Mouse (Mus musculus): ENCODE measurements around the gene Zdhhc6. TPM values are rescaled to one million over a fixed set of nuclear protein-coding genes. Genes with fewer than 3 reads are reported as not detected.
A peak's percentile ranks its signal among the peaks of the same experiment; 100 is the strongest.

Gene Zdhhc6
- polyA plus RNA-seq, 1 experiment = 29.1 TPM

DNA sequence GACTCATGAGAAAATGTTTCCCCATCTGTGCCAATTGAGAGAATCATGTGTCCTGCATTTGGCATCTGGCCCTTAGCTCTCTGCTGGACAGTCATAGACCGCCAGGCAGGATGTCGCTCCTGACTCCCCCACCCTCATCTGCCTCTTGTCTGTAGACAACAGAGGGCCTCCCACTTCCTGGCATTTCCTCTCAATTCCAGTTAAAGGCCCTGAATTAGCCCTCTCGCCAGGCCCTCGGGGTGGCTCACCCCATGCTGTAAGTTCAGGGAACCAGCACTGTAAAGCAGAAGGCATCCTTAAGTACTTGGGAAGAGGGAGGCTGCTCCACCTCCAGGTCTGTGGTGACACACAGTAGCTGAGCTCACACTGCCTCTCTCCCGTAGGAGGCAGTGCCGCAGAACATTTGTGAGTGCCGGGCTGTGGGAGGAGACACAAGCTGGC lies 71.0 kb downstream of the Zdhhc6 start:
- peaks cover 3% of the 10 kb centered on the region; the same call in 1 of the 2 replicates for H3K4me1 ChIP-seq (ENCODE audit: control insufficient read depth, insufficient read depth, low read length)
- H3K36me3 ChIP-seq (ENCODE audit: control insufficient read depth, insufficient read depth, low read length) = no peaks in the 10 kb centered on the region
- WGBS = 14% methylated on average over 7 of the region's 7 CpGs
- H3K4me3 ChIP-seq (ENCODE audit: insufficient read depth, low read depth, low read length) = no peak overlapping the region
- TF ChIP-seq POLR2A (IDR thresholded peaks at IDR 0.05; ENCODE audit: low read depth, low read length) = no peak
- TF ChIP-seq CTCF (conservative IDR thresholded peaks at IDR 0.05; ENCODE audit: insufficient read depth, insufficient read length, low read depth, low read length) = peak; percentile 74
- H3K27ac ChIP-seq (ENCODE audit: insufficient read depth, low read depth, low read length) = peak overlapping the region; percentile 52
- H3K27me3 ChIP-seq (replicated peaks; ENCODE audit: control insufficient read depth, insufficient read depth, low read length) = no peaks in the 10 kb centered on the region
- peak; percentile 86 for DNase-seq

- Histone ChIP-seq H3K36me3 (ENCODE audit: control insufficient read depth, insufficient read depth, low read length) (no peaks in the 10 kb centered on the region), H3K27me3 (replicated peaks; ENCODE audit: control insufficient read depth, insufficient read depth, low read length) (no peaks in the 10 kb centered on the region), H3K4me1 (ENCODE audit: control insufficient read depth, insufficient read depth, low read length) (peaks cover 4% of the 10 kb centered on the region; the same call in 1 of the 2 replicates), H3K27ac (ENCODE audit: insufficient read depth, low read depth, low read length) (no peak within 1 kb of the TSS), H3K4me3 (ENCODE audit: insufficient read depth, low read depth, low read length) (no peak within 1 kb of the TSS)
- TF ChIP-seq CTCF (conservative IDR thresholded peaks at IDR 0.05; ENCODE audit: insufficient read depth, insufficient read length, low read depth, low read length) = no peak
- TF ChIP-seq POLR2A (IDR thresholded peaks at IDR 0.05; ENCODE audit: low read depth, low read length) = no peak
- no peak for DNase-seq
- 88% methylated on average over 6 of the region's 6 CpGs for WGBS
Observed at GRCm38 (mm10) chr19:55241186-55241645, 74.6 kb downstream of the Zdhhc6 start, which contains the start of gene Gucy2g. Gucy2g (minus strand) TSS chr19:55241236.

DNA sequence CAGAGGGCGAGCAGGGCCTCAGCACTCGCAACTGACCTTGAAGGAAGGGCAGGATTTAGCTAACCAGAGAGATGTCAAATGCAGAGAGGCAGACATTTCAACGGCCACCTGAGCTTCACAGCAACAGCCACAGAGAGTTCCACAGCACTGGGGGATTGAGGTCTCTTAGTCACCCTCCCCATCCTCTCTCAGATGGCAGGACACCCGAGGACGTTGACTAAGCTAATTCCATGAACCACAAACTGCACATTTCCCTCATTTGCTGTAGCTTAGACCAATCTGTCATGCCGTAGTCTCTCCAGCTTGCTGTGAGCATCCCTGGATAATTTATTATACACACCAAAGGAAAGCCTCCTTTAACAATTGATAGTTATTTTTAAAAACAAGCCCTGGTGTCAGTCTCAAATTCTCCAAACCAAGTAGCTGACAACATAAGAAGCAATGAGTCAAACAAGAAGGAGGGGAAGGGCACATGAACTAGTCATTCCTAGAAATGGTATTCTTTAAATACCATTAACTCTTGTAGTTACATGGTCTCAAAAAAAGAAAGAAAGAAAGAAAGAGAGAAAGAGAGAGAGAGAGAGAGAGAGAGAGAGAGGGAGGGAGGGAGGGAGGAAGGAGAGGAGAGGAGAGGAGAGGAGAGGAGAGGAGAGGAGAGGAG lies 75.9 kb downstream of the Zdhhc6 start:
- H3K36me3 ChIP-seq (ENCODE audit: control insufficient read depth, insufficient read depth, low read length) = no peaks in the 10 kb centered on the region
- H3K27ac ChIP-seq (ENCODE audit: insufficient read depth, low read depth, low read length) = no peak overlapping the region
- TF ChIP-seq POLR2A (IDR thresholded peaks at IDR 0.05; ENCODE audit: low read depth, low read length) = no peak
- no peak for TF ChIP-seq CTCF (conservative IDR thresholded peaks at IDR 0.05; ENCODE audit: insufficient read depth, insufficient read length, low read depth, low read length)
- H3K4me3 ChIP-seq (ENCODE audit: insufficient read depth, low read depth, low read length) = no peak overlapping the region
- no peaks in the 10 kb centered on the region for H3K27me3 ChIP-seq (replicated peaks; ENCODE audit: control insufficient read depth, insufficient read depth, low read length)
- WGBS = 71% methylated on average over 6 of the region's 6 CpGs
- 0 out of 2 replicates have a peak, but pooled peaks cover 6% of the 10 kb centered on the region for H3K4me1 ChIP-seq (ENCODE audit: control insufficient read depth, insufficient read depth, low read length)
- no peak for DNase-seq

DNA sequence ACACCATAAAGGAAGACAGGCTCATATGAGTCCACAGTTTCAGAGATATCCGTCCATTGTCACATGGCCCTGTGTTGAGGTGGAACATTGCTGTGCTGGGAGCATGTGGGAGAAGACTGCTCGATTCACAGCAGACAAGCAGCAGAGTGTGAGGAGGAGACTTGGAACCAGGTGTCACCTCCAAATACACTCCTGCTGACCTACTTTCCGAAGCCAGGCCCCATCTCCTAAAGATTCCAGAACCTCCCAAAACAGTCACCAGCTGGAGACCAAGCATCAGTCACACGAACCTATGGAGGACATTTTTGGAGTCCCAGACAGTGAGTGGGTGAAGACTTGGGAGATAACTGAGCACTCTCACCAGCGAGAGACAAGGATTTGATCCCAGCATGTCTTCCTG lies 79.3 kb downstream of the Zdhhc6 start:
- WGBS = 79% methylated on average over 5 of the region's 5 CpGs
- TF ChIP-seq CTCF (conservative IDR thresholded peaks at IDR 0.05; ENCODE audit: insufficient read depth, insufficient read length, low read depth, low read length) (no peak), POLR2A (IDR thresholded peaks at IDR 0.05; ENCODE audit: low read depth, low read length) (no peak)
- H3K27ac ChIP-seq (ENCODE audit: insufficient read depth, low read depth, low read length) = no peak overlapping the region
- H3K36me3 ChIP-seq (ENCODE audit: control insufficient read depth, insufficient read depth, low read length) = no peaks in the 10 kb centered on the region
- H3K4me1 ChIP-seq (ENCODE audit: control insufficient read depth, insufficient read depth, low read length) = 0 out of 2 replicates have a peak, but pooled peaks cover 6% of the 10 kb centered on the region
- H3K27me3 ChIP-seq (replicated peaks; ENCODE audit: control insufficient read depth, insufficient read depth, low read length) = no peaks in the 10 kb centered on the region
- H3K4me3 ChIP-seq (ENCODE audit: insufficient read depth, low read depth, low read length) = no peak overlapping the region
- DNase-seq = no peak

GRCm38 (mm10) chr19:55236026-55236425 lies 79.8 kb downstream of the Zdhhc6 start:
- no peaks in the 10 kb centered on the region for H3K27me3 ChIP-seq (replicated peaks; ENCODE audit: control insufficient read depth, insufficient read depth, low read length)
- H3K27ac ChIP-seq (ENCODE audit: insufficient read depth, low read depth, low read length) = no peak overlapping the region
- TF ChIP-seq POLR2A (IDR thresholded peaks at IDR 0.05; ENCODE audit: low read depth, low read length) (no peak), CTCF (conservative IDR thresholded peaks at IDR 0.05; ENCODE audit: insufficient read depth, insufficient read length, low read depth, low read length) (no peak)
- H3K36me3 ChIP-seq (ENCODE audit: control insufficient read depth, insufficient read depth, low read length) = no peaks in the 10 kb centered on the region
- 0 out of 2 replicates have a peak, but pooled peaks cover 6% of the 10 kb centered on the region for H3K4me1 ChIP-seq (ENCODE audit: control insufficient read depth, insufficient read depth, low read length)
- H3K4me3 ChIP-seq (ENCODE audit: insufficient read depth, low read depth, low read length) = no peak overlapping the region
- DNase-seq = peak; percentile 77
- 16% methylated on average over 2 of the region's 2 CpGs for WGBS

DNA sequence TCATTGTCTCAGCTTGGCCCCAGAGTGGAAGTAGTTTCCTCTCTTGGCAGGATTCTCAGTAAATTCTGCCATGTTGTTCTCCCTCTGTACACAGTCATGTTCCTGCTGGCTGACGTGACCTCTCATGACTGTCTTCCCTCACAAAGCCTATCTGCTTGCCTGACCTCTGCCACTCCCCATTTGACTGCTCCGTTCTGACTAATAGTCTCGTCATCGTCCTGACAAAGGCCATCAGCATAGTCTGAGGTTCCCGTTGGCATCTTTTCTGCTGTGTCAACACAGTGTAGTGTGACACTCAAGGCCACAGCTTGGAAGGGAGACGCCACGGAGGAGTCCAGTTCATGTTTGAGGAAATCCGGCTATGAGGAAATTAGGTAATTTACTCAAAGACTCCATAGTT lies 83.7 kb downstream of the Zdhhc6 start:
- Histone ChIP-seq H3K27ac (ENCODE audit: insufficient read depth, low read depth, low read length) (no peak overlapping the region), H3K27me3 (replicated peaks; ENCODE audit: control insufficient read depth, insufficient read depth, low read length) (no peaks in the 10 kb centered on the region), H3K4me1 (ENCODE audit: control insufficient read depth, insufficient read depth, low read length) (0 out of 2 replicates have a peak, but pooled peaks cover 6% of the 10 kb centered on the region), H3K36me3 (ENCODE audit: control insufficient read depth, insufficient read depth, low read length) (no peaks in the 10 kb centered on the region), H3K4me3 (ENCODE audit: insufficient read depth, low read depth, low read length) (no peak overlapping the region)
- 45% methylated on average over 8 of the region's 8 CpGs for WGBS
- TF ChIP-seq POLR2A (IDR thresholded peaks at IDR 0.05; ENCODE audit: low read depth, low read length) (no peak), CTCF (conservative IDR thresholded peaks at IDR 0.05; ENCODE audit: insufficient read depth, insufficient read length, low read depth, low read length) (no peak)
- DNase-seq = peak; percentile 28

DNA sequence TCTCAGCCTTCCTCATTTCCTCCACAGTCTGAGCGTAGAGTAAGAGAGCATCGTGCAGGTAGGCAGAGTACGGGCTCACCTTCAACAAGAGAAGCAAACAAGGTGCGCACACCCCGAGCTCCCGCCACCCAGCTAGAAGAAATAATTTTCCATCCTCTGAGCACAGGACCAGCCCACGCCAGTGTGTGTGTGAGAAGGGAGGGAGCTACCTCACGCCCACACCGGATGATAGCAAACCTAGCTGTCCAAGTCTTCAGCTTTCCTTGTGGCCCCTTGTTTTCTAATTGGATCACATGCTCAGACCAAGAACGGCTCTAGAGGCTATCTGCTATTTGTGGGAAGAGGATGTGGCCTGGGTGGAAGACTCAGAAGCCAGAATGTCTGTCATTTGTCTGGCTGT lies 84.8 kb downstream of the Zdhhc6 start:
- TF ChIP-seq CTCF (conservative IDR thresholded peaks at IDR 0.05; ENCODE audit: insufficient read depth, insufficient read length, low read depth, low read length) (no peak), POLR2A (IDR thresholded peaks at IDR 0.05; ENCODE audit: low read depth, low read length) (no peak)
- WGBS = 74% methylated on average over 10 of the region's 10 CpGs

More for the DNA sequence above, 84.8 kb downstream of the Zdhhc6 start:
- Histone ChIP-seq H3K36me3 (ENCODE audit: control insufficient read depth, insufficient read depth, low read length) (no peaks in the 10 kb centered on the region), H3K27ac (ENCODE audit: insufficient read depth, low read depth, low read length) (no peak overlapping the region), H3K27me3 (replicated peaks; ENCODE audit: control insufficient read depth, insufficient read depth, low read length) (no peaks in the 10 kb centered on the region), H3K4me3 (ENCODE audit: insufficient read depth, low read depth, low read length) (no peak overlapping the region), H3K4me1 (ENCODE audit: control insufficient read depth, insufficient read depth, low read length) (0 out of 2 replicates have a peak, but pooled peaks cover under 1% of the 10 kb centered on the region)
- no peak for DNase-seq

Data from kidney, adult 2 months (tissue).